Mouse (Mus musculus): ENCODE results near the gene Sfxn2. TPM values are rescaled to one million over a fixed set of nuclear protein-coding genes. Genes with fewer than 3 reads are reported as not detected.

Sfxn2 gene
- total and polyA plus RNA-seq, 3 experiments, result 2.3 to 3.6 (median 2.4) TPM

- Histone ChIP-seq H3K36me3 (ENCODE audit: control insufficient read depth, insufficient read depth, low read length) (no peaks in the 10 kb centered on the region), H3K9ac (ENCODE audit: low read depth, low read length) (peak overlapping the region; percentile 66), H3K4me1 (ENCODE audit: control insufficient read depth, insufficient read depth, low read length) (peaks cover 1% of the 10 kb centered on the region; the same call in 1 of the 2 replicates), H3K79me2 (replicated peaks; ENCODE audit: control insufficient read depth, insufficient read depth, low read length) (no peaks in the 10 kb centered on the region), H3K27me3 (ENCODE audit: control insufficient read depth, insufficient read depth, low read length) (no peaks in the 10 kb centered on the region), H3K4me3 (peak overlapping the region; percentile 76), H3K27ac (peak overlapping the region; percentile 65)
- under 1% methylated on average over 17 of the region's 17 CpGs for WGBS
- TF ChIP-seq POLR2A (IDR thresholded peaks at IDR 0.05; ENCODE audit: insufficient read depth, low read depth, low read length), result no peak
- no peak for TF ChIP-seq EP300 (IDR thresholded peaks at IDR 0.05; ENCODE audit: insufficient read depth, low read depth, low read length)
- no peak for TF ChIP-seq CTCF (IDR thresholded peaks at IDR 0.05)
- intact Hi-C loops (cut with DNase I), result loop anchor here (5.0 to 10.0 kb wide), 3 partner anchors 70 to 292 kb away; partner anchors contain the start of genes Actr1a, Sufu and Trim8
- no peak for DNase-seq
Measured at GRCm38 (mm10) chr19:46572548-46572947, 617 bp upstream of the Sfxn2 start.

DNA sequence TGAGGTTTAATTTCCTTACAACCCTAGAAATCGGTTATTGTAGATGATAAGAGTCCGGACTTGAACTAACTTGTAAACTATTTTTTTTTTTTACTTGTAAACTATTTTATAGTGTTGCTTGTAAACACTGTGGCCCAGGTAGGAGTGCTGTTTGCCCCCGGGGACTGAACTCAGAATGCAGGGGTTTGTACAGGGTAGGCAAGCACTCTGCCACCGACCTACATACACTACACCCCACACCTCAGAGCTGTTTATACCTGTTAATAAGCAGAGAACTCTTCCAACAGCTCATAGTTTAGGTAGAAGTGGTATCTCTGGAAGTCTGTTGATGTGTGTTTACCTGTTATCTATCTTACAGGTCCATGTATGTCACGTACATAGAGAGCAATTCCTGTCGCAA, 825 bp downstream of the Sfxn2 start:
- intact Hi-C loops (cut with DNase I), result loop anchor here (5.0 to 10.0 kb wide), 3 partner anchors 72 to 291 kb away; partner anchors contain the start of genes Actr1a, Sufu and Trim8
- H3K4me1 ChIP-seq (ENCODE audit: control insufficient read depth, insufficient read depth, low read length), result peaks cover 1% of the 10 kb centered on the region; the same call in 1 of the 2 replicates
- H3K79me2 ChIP-seq (replicated peaks; ENCODE audit: control insufficient read depth, insufficient read depth, low read length), result no peaks in the 10 kb centered on the region
- H3K4me3 ChIP-seq, result peak overlapping the region; percentile 77
- peak overlapping the region; percentile 81; the same call in 1 of the 2 replicates for H3K27ac ChIP-seq
- no peaks in the 10 kb centered on the region for H3K36me3 ChIP-seq (ENCODE audit: control insufficient read depth, insufficient read depth, low read length)
- WGBS, result 44% methylated on average over 6 of the region's 6 CpGs
- no peaks in the 10 kb centered on the region for H3K27me3 ChIP-seq (ENCODE audit: control insufficient read depth, insufficient read depth, low read length)
- no peak for DNase-seq
- no peak for TF ChIP-seq EP300 (IDR thresholded peaks at IDR 0.05; ENCODE audit: insufficient read depth, low read depth, low read length)
- no peak for TF ChIP-seq POLR2A (IDR thresholded peaks at IDR 0.05; ENCODE audit: insufficient read depth, low read depth, low read length)
- TF ChIP-seq CTCF (IDR thresholded peaks at IDR 0.05), result no peak
- H3K9ac ChIP-seq (ENCODE audit: low read depth, low read length), result no peak overlapping the region

DNA sequence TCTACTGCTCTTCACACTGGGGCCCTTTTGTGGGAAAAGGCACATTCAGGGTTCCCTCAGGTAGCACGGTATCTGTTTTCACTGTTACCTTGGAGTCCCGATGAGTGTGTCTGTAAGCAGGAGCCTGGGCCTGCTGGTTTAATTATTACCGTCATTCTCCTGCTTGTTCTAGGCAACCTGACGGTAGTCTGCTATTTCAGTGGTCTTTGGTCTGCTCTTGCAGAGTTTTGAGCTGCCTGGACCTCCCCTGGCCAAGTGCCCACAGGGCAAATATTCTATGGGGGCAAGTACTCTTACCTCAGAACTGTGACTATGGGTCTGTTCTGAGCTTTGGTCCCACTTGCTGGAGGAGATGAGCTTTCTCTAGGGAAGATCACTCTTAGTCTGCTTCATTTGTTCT, 2.0 kb downstream of the Sfxn2 start:
- Histone ChIP-seq H3K9ac (ENCODE audit: low read depth, low read length) (no peak overlapping the region), H3K4me1 (ENCODE audit: control insufficient read depth, insufficient read depth, low read length) (peaks cover 1% of the 10 kb centered on the region; the same call in 1 of the 2 replicates), H3K36me3 (ENCODE audit: control insufficient read depth, insufficient read depth, low read length) (no peaks in the 10 kb centered on the region), H3K27me3 (ENCODE audit: control insufficient read depth, insufficient read depth, low read length) (no peaks in the 10 kb centered on the region), H3K79me2 (replicated peaks; ENCODE audit: control insufficient read depth, insufficient read depth, low read length) (no peaks in the 10 kb centered on the region), H3K4me3 (no peak overlapping the region), H3K27ac (no peak overlapping the region)
- DNase-seq, result no peak
- intact Hi-C loops (cut with DNase I), result loop anchor here (10.0 kb wide), 1 partner anchor 290 kb away; no protein-coding TSS in a partner anchor
- WGBS, result 82% methylated on average over 4 of the region's 4 CpGs
- TF ChIP-seq EP300 (IDR thresholded peaks at IDR 0.05; ENCODE audit: insufficient read depth, low read depth, low read length) (no peak), POLR2A (IDR thresholded peaks at IDR 0.05; ENCODE audit: insufficient read depth, low read depth, low read length) (no peak), CTCF (IDR thresholded peaks at IDR 0.05) (no peak)

- H3K4me3 ChIP-seq, result no peak overlapping the region
- H3K27ac ChIP-seq, result no peak overlapping the region
- no peaks in the 10 kb centered on the region for H3K79me2 ChIP-seq (replicated peaks; ENCODE audit: control insufficient read depth, insufficient read depth, low read length)
- intact Hi-C loops (cut with DNase I), result loop anchor here (1.0 to 2.0 kb wide), 2 partner anchors 83 to 152 kb away; no protein-coding TSS in a partner anchor
- TF ChIP-seq EP300 (IDR thresholded peaks at IDR 0.05; ENCODE audit: insufficient read depth, low read depth, low read length) (peak; percentile 92), CTCF (IDR thresholded peaks at IDR 0.05) (peak; percentile 99), POLR2A (IDR thresholded peaks at IDR 0.05; ENCODE audit: insufficient read depth, low read depth, low read length) (no peak)
- no peak overlapping the region for H3K9ac ChIP-seq (ENCODE audit: low read depth, low read length)
- peak; percentile 79 to 88 for DNase-seq
- 59% methylated on average over 13 of the region's 13 CpGs for WGBS
- no peaks in the 10 kb centered on the region for H3K36me3 ChIP-seq (ENCODE audit: control insufficient read depth, insufficient read depth, low read length)
- H3K27me3 ChIP-seq (ENCODE audit: control insufficient read depth, insufficient read depth, low read length), result no peaks in the 10 kb centered on the region
- no peaks in the 10 kb centered on the region for H3K4me1 ChIP-seq (ENCODE audit: control insufficient read depth, insufficient read depth, low read length)
Measured at GRCm38 (mm10) chr19:46587823-46588508, 14.8 kb downstream of the Sfxn2 start.

DNA sequence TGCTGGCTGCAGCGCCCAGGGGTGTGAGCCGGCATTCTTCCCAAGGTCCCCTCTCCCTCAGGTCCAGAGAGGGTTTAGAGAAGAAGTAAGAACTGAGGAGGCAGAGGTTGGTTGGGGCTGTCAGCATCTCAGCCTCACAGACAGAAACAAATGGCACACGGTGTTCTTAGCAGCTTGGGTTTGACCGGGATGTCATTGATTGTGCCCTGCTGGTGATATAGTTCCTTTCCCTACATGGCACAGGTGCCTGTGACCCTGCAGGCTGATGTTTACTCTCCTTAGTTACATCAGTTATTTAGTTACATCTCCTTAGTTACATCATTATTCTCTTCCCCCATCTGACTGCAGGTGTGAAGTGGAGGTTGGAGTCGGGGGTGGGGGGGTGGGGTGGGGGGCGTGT, 18.4 kb downstream of the Sfxn2 start:
- Histone ChIP-seq H3K4me1 (ENCODE audit: control insufficient read depth, insufficient read depth, low read length) (no peaks in the 10 kb centered on the region), H3K27ac (no peak overlapping the region), H3K9ac (ENCODE audit: low read depth, low read length) (no peak overlapping the region), H3K27me3 (ENCODE audit: control insufficient read depth, insufficient read depth, low read length) (no peaks in the 10 kb centered on the region), H3K79me2 (replicated peaks; ENCODE audit: control insufficient read depth, insufficient read depth, low read length) (no peaks in the 10 kb centered on the region), H3K36me3 (ENCODE audit: control insufficient read depth, insufficient read depth, low read length) (no peaks in the 10 kb centered on the region), H3K4me3 (no peak overlapping the region)
- TF ChIP-seq CTCF (IDR thresholded peaks at IDR 0.05), result no peak
- no peak for TF ChIP-seq POLR2A (IDR thresholded peaks at IDR 0.05; ENCODE audit: insufficient read depth, low read depth, low read length)
- TF ChIP-seq EP300 (IDR thresholded peaks at IDR 0.05; ENCODE audit: insufficient read depth, low read depth, low read length), result no peak
- WGBS, result 85% methylated on average over 6 of the region's 6 CpGs
- no peak for DNase-seq
- intact Hi-C loops (cut with DNase I), result no loop called here
